ENCODE assay signal across 11 mouse cellular contexts in the genomic region with DNA sequence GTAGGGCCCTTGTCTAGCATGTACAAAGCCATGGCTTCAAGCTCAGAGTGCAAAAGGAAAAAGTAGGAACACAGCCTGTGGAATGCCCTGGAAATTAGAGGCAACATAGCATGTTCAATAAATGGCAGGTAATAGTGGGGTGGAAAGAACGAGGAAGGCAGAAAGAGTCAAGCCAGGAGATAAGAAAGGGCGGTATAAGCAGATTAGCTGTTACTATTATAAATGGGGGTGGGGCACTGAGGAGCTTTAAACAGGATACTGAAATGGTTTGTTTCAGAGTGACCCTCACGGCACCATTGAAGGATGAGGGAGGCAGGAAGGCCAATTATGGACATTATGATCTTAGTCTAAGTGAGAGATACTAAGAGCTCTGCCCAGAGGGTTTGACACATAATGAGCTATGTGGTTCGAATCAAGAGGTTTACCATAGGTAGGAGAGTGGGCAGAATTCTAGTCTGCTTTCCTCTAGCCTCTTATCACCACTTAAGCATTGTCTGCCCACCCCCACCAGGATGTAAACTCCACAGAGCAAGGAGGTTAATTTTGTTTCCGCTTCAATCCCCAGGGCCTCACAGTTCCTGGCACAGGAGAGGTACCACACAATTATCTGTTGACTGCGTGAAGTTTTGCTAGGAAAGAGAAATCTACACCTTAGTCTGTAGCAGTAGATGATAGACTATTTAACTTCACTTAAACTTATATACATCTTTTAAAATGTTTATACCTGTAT. TPM values are rescaled to one million over a fixed set of nuclear protein-coding genes. Genes with fewer than 3 reads are reported as not detected.
DNase-seq lines count a peak whose midpoint lies in the region; ATAC-seq and TF ChIP-seq lines count a peak whose summit lies in the region.
"Had no signal": no experiment of that assay in that cellular context is flagged by ENCODE, and none has a peak within 500 bp of the region (broad histone marks: within the 10 kb centered on the region; RNA-seq: fewer than 3 reads in every experiment).

No protein-coding gene starts in this region.

- H3K9me3 ChIP-seq in kidney, embryonic 14.5 days (ENCODE audit: control insufficient read depth, low read length): no peaks in the 10 kb centered on the region
- H3K9me3 ChIP-seq in MEL (replicated peaks; ENCODE audit: insufficient read depth, low read length): no peaks in the 10 kb centered on the region
- no peaks in the 10 kb centered on the region for H3K9me3 ChIP-seq in heart, postnatal 0 days (replicated peaks; ENCODE audit: control insufficient read depth, low read length)
- H3K9me3 ChIP-seq: hindbrain, embryonic 15.5 days had no signal

- no peak overlapping the region for H3K4me3 ChIP-seq in kidney, embryonic 14.5 days (ENCODE audit: low read length)
- peak overlapping the region; percentile 19 to 25; a peak in 3 of 4 replicates for H3K4me3 ChIP-seq in MEL (ENCODE audit: control insufficient read depth in 1 of 2, insufficient read depth in 1 of 2, low read depth in 2 of 2, low read length in 2 of 2)
- no peak overlapping the region for H3K4me3 ChIP-seq in heart, postnatal 0 days (ENCODE audit: low read depth, low read length)
- H3K4me3 ChIP-seq in layer of hippocampus, adult 2 months: no peak overlapping the region
- H3K4me3 ChIP-seq: hindbrain, embryonic 15.5 days had no signal

- H3K4me2 ChIP-seq in kidney, embryonic 14.5 days (replicated peaks; ENCODE audit: low read depth, low read length): no peak overlapping the region
- H3K4me2 ChIP-seq in heart, postnatal 0 days (ENCODE audit: low read depth, low read length): no peak overlapping the region
- H3K4me2 ChIP-seq: hindbrain, embryonic 15.5 days had no signal

- H3K27ac ChIP-seq in kidney, embryonic 14.5 days (ENCODE audit: low read depth, low read length): no peak overlapping the region
- peak overlapping the region; percentile 85 for H3K27ac ChIP-seq in MEL (ENCODE audit: control insufficient read depth, low read depth, low read length)
- H3K27ac ChIP-seq in heart, postnatal 0 days (ENCODE audit: low read depth): no peak overlapping the region
- H3K27ac ChIP-seq in layer of hippocampus, adult 2 months: no peak overlapping the region
- H3K27ac ChIP-seq: hindbrain, embryonic 15.5 days had no signal

- no peak for TF ChIP-seq RAD21 in MEL (IDR thresholded peaks at IDR 0.05; ENCODE audit: low read depth, low read length)

- H3K9ac ChIP-seq in kidney, embryonic 14.5 days (ENCODE audit: low read depth, low read length): no peak overlapping the region
- H3K9ac ChIP-seq in MEL (ENCODE audit: control insufficient read depth, low read depth, low read length, poor library complexity, severe bottlenecking): peak overlapping the region; percentile 26
- H3K9ac ChIP-seq in heart, postnatal 0 days (replicated peaks; ENCODE audit: low read depth, low read length): no peak overlapping the region
- H3K9ac ChIP-seq: hindbrain, embryonic 15.5 days had no signal

- DNase-seq in kidney, postnatal 10 days: peak; percentile 24
- DNase-seq in MEL (ENCODE audit: low read depth, low spot score): peak; percentile 84
- peak; percentile 11 for DNase-seq in heart, postnatal 0 days (ENCODE audit: low spot score)
- DNase-seq in left cerebral cortex, adult 8-10 months (ENCODE audit: low spot score in 2 of 2): no peak
- no peak for DNase-seq in layer of hippocampus, adult 9-10 months (ENCODE audit: low spot score)
- no peak for DNase-seq in layer of hippocampus, adult 2 months (ENCODE audit: low spot score in 2 of 2)
- DNase-seq: adrenal gland, adult 2 months; cerebellum, adult 8-10 months had no signal

- 43% methylated on average over 6 of the region's 6 CpGs for WGBS in kidney, embryonic 14.5 days
- 18% methylated on average over 6 of the region's 6 CpGs for WGBS in heart, postnatal 0 days

- peaks cover 14% of the 10 kb centered on the region for H3K4me1 ChIP-seq in kidney, embryonic 14.5 days (ENCODE audit: control insufficient read depth, insufficient read depth, low read length)
- peaks cover 21 to 26% of the 10 kb centered on the region in 2 experiments for H3K4me1 ChIP-seq in MEL (ENCODE audit: control insufficient read depth in 1 of 2, insufficient read depth in 2 of 2, low read length in 2 of 2)
- H3K4me1 ChIP-seq in heart, postnatal 0 days (ENCODE audit: control insufficient read depth, insufficient read depth): peaks cover 7% of the 10 kb centered on the region

- no peak for TF ChIP-seq POLR2A in MEL (IDR thresholded peaks at IDR 0.05; ENCODE audit: control insufficient read depth in 1 of 2, insufficient read depth in 1 of 2, low read depth in 1 of 2, low read length in 2 of 2, poor library complexity in 1 of 2)

- TF ChIP-seq CTCF in MEL (IDR thresholded peaks at IDR 0.05 in 2 of 3, conservative IDR thresholded peaks at IDR 0.05 in 1 of 3; ENCODE audit: control insufficient read depth in 1 of 3, insufficient read depth in 1 of 3, low read depth in 2 of 3, low read length in 3 of 3, poor library complexity in 1 of 3, severe bottlenecking in 1 of 3): no peak
- TF ChIP-seq CTCF in heart, postnatal 0 days (IDR thresholded peaks at IDR 0.05; ENCODE audit: low read depth): no peak
- TF ChIP-seq CTCF in layer of hippocampus, adult 2 months (conservative IDR thresholded peaks at IDR 0.05): no peak

- peak; percentile 73 to 78 for TF ChIP-seq EP300 in MEL (IDR thresholded peaks at IDR 0.05; ENCODE audit: low read depth in 1 of 2, low read length in 2 of 2)
- TF ChIP-seq EP300 in heart, postnatal 0 days (IDR thresholded peaks at IDR 0.05; ENCODE audit: low read depth): no peak

- H3K36me3 ChIP-seq in kidney, embryonic 14.5 days (ENCODE audit: control insufficient read depth, insufficient read depth, low read length): no peaks in the 10 kb centered on the region
- H3K36me3 ChIP-seq in MEL (ENCODE audit: control insufficient read depth in 1 of 2, insufficient read depth in 2 of 2, low read length in 2 of 2): peaks cover 0 to 36% of the 10 kb centered on the region in 2 experiments; a peak in 2 of 4 replicates
- no peaks in the 10 kb centered on the region for H3K36me3 ChIP-seq in heart, postnatal 0 days (replicated peaks; ENCODE audit: control insufficient read depth, insufficient read depth, low read length)
- H3K36me3 ChIP-seq: hindbrain, embryonic 15.5 days had no signal

- no peaks in the 10 kb centered on the region for H3K27me3 ChIP-seq in kidney, embryonic 14.5 days (ENCODE audit: control insufficient read depth, insufficient read depth, low read length)
- no peaks in the 10 kb centered on the region for H3K27me3 ChIP-seq in MEL (ENCODE audit: control insufficient read depth in 1 of 2, insufficient read depth in 2 of 2, low read length in 2 of 2)
- H3K27me3 ChIP-seq in heart, postnatal 0 days (ENCODE audit: control insufficient read depth, insufficient read depth, low read length): no peaks in the 10 kb centered on the region
- H3K27me3 ChIP-seq: hindbrain, embryonic 15.5 days had no signal

- H3K79me2 ChIP-seq in MEL (ENCODE audit: control insufficient read depth, insufficient read depth, low read length, poor library complexity): peaks cover 1% of the 10 kb centered on the region; the same call in 1 of the 2 replicates

- no peak; the same call in 1 of the 2 replicates for ATAC-seq in kidney, embryonic 14.5 days (ENCODE audit: low FRiP score, low TSS enrichment)
- no peak; the same call in 1 of the 2 replicates for ATAC-seq in heart, postnatal 0 days (ENCODE audit: insufficient read depth, low read depth)
- ATAC-seq in megakaryocyte-erythroid progenitor cell, adult 5-6 weeks (replicated peaks; ENCODE audit: low FRiP score, low TSS enrichment, poor library complexity, severe bottlenecking): peak; percentile 32; the same call in 1 of the 2 replicates

TF ChIP-seq in MEL, 35 proteins besides CTCF, POLR2A, EP300 and RAD21 (continues in another document):
- TF ChIP-seq MYB (IDR thresholded peaks at IDR 0.05; ENCODE audit: low read depth, low read length) (0 out of 2 replicates have a peak, but pooled peaks have one; percentile 6), ZKSCAN1 (IDR thresholded peaks at IDR 0.05; ENCODE audit: low read depth, low read length) (no peak), TCF12 (IDR thresholded peaks at IDR 0.05; ENCODE audit: low read depth, low read length) (peak; percentile 32; the same call in 1 of the 2 replicates), RCOR1 (IDR thresholded peaks at IDR 0.05; ENCODE audit: low read depth, low read length) (no peak), TBP (IDR thresholded peaks at IDR 0.05; ENCODE audit: low read depth, low read length) (no peak), MAX (IDR thresholded peaks at IDR 0.05; ENCODE audit: low read length) (no peak), NRF1 (IDR thresholded peaks at IDR 0.05; ENCODE audit: insufficient read depth, low read depth, low read length, poor library complexity, severe bottlenecking) (no peak), ELF1 (IDR thresholded peaks at IDR 0.05; ENCODE audit: low read depth, low read length) (peak; percentile 18; the same call in 1 of the 2 replicates), MXI1 (IDR thresholded peaks at IDR 0.05; ENCODE audit: low read depth, low read length) (0 out of 2 replicates have a peak, but pooled peaks have one; percentile 23)

RNA-seq across cellular contexts. Expression of a gene that starts 6.9 kb away (rescaled TPM):
- 9.1 and 16.1 TPM in 2 replicates for polyA plus RNA-seq in kidney, embryonic 14.5 days (2014; fragmentation: Nextera tagmentation; extraction: Ambion mirVana)
- total RNA-seq in MEL (2012; rRNA removed): 12.9 and 14.7 TPM in 2 replicates
- 10 to 100 TPM in 1 of 2 experiments, not detected in 1; 33.0 TPM for polyA plus RNA-seq in MEL (2012; ENCODE audit: insufficient read depth in 1 of 2, insufficient read length in 2 of 2, low read depth in 1 of 2, low replicate concordance in 2 of 2, missing spikeins in 1 of 2)
- 23.7 and 37.0 TPM in 2 replicates for total RNA-seq in heart, postnatal 0 days (2014; rRNA removed; ENCODE audit: low replicate concordance)
- polyA plus RNA-seq in heart, postnatal 0 days (2015; fragmentation: Nextera tagmentation; extraction: Ambion mirVana): 3.9 and 4.1 TPM in 2 replicates
- total RNA-seq in megakaryocyte-erythroid progenitor cell, adult 5-6 weeks (2014; fragmentation: Nextera tagmentation): 33.1 and 38.5 TPM in 2 replicates
- total RNA-seq in megakaryocyte-erythroid progenitor cell, adult 5-6 weeks (2017): 12.5 TPM in 2 replicates
- total RNA-seq in left cerebral cortex, adult 8-10 months (2022): 10 to 100 TPM; 19.5 to 23.1 (median 21.0) TPM
- total RNA-seq in layer of hippocampus, adult 2 months (2021): 10 to 100 TPM; 22.9 to 23.6 TPM

RNA-seq across cellular contexts. Expression of a gene that starts 39.0 kb away (rescaled TPM):
- polyA plus RNA-seq in kidney, embryonic 14.5 days (2014; fragmentation: Nextera tagmentation; extraction: Ambion mirVana): 214 and 228 TPM in 2 replicates
- total RNA-seq in MEL (2012; rRNA removed): 132 and 144 TPM in 2 replicates
- 100 to 1,000 TPM in 1 of 2 experiments, not detected in 1; 114 TPM for polyA plus RNA-seq in MEL (2012; ENCODE audit: insufficient read depth in 1 of 2, insufficient read length in 2 of 2, low read depth in 1 of 2, low replicate concordance in 2 of 2, missing spikeins in 1 of 2)
- 79.2 and 118 TPM in 2 replicates for total RNA-seq in heart, postnatal 0 days (2014; rRNA removed; ENCODE audit: low replicate concordance)
- polyA plus RNA-seq in heart, postnatal 0 days (2015; fragmentation: Nextera tagmentation; extraction: Ambion mirVana): 104 and 110 TPM in 2 replicates
- 109 and 150 TPM in 2 replicates for total RNA-seq in megakaryocyte-erythroid progenitor cell, adult 5-6 weeks (2014; fragmentation: Nextera tagmentation)
- total RNA-seq in megakaryocyte-erythroid progenitor cell, adult 5-6 weeks (2017): 393 and 493 TPM in 2 replicates
- total RNA-seq in left cerebral cortex, adult 8-10 months (2022): 10 to 100 TPM; 41.1 to 47.5 (median 41.9) TPM
- 10 to 100 TPM; 54.2 to 56.2 TPM for total RNA-seq in layer of hippocampus, adult 2 months (2021)

Comparison
In these comparisons a context has a peak if more than half of its experiments do, and no peak if none do; other contexts are left out.
1. DNase-seq: peak in kidney, postnatal 10 days (single experiment), MEL (single experiment) and heart, postnatal 0 days (single experiment); none in left cerebral cortex, adult 8-10 months (0 of 2), layer of hippocampus, adult 9-10 months (single experiment) and layer of hippocampus, adult 2 months (0 of 2).
2. H3K4me3 ChIP-seq: peak in MEL (2 of 2); none in kidney, embryonic 14.5 days (single experiment), heart, postnatal 0 days (single experiment) and layer of hippocampus, adult 2 months (single experiment).